Mouse (Mus musculus) urinary bladder, postnatal 14 days (tissue): ENCODE results near the gene Ssbp2.

Experiments used
- DNase-seq: peaks from one replicate; pipeline ENCODE4 v3.0.0; 2021; ENCODE audit warnings: low spot score

Gene Ssbp2

GRCm38 (mm10) chr13:91461711-91462351 lies 1.7 kb downstream of the Ssbp2 start:
- DNase-seq, result peak; percentile 33

GRCm38 (mm10) chr13:91462395-91462794 lies 2.3 kb downstream of the Ssbp2 start:
- no peak for DNase-seq

GRCm38 (mm10) chr13:91462893-91463481 lies 2.9 kb downstream of the Ssbp2 start:
- no peak for DNase-seq

DNA sequence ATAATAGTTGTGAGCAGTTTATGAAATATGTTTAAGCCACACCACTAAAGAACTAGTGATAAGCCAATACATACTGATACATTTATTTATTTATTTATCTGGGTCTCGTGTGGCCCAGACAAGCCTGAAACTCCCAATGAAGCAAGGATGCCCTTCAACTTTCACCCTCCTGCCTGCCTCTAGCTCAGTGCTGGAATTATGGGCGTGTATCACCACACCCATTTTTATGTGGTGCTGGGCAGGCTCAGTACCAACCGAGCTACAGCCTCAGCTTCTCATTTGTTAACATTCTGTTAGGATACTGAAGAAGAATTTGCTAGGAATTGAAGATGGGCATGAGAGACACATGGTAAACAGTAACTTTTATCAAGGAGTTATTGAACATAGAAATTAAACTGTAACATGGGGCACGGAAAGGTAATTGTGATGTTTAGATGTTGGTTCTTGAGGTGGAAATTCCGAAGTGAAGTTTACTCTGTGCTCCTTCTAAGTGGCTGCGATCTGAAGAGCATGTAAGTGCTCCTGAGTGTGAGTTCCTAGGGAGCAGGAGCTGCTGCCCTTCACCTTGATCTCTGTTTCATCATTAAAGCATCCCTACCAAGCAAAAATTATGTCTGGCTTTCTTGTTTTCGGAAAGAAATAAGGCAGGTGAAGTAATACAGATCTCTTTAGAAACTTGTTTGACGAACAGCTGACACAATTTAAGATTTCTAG lies 5.1 kb downstream of the Ssbp2 start:
- no peak for DNase-seq

DNA sequence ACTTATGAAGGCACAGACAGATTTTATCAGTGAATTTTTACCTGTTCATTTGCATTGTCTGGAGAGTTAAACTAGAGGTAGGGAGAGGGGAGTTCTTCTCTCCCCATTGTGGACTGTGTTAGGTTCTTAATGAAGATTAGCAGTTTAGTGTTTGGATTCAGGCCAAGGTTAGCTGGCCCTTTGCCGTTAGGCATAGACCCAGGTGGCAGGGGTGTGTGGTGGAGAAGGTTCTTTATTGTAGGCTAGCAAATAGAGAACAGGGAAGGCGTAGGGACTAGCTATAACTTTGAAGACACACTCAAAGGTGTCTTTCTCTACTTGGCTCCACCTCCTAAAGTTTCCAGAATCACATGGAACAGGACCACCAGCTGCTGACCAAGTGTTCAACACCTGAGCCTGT lies 11.5 kb downstream of the Ssbp2 start:
- no peak for DNase-seq

DNA sequence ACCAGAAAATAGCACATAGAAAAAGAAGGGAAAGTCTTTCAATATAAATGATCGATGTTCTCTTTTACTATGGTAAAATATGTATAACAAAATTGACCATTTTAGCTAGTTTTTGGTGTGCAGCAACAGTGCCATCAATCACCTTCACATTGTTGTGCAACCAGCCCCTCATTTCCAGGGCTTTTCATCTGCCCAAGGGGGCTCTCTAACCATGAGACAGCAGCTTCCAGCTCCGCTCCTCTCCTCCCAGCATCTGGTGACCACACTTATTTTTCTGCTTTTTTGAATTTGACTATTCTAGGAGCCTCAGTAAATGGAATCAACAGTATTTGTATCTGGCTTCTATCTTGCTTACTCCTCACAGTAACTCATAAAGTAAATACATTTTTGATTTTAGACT lies 11.9 kb downstream of the Ssbp2 start:
- DNase-seq, result no peak

DNA sequence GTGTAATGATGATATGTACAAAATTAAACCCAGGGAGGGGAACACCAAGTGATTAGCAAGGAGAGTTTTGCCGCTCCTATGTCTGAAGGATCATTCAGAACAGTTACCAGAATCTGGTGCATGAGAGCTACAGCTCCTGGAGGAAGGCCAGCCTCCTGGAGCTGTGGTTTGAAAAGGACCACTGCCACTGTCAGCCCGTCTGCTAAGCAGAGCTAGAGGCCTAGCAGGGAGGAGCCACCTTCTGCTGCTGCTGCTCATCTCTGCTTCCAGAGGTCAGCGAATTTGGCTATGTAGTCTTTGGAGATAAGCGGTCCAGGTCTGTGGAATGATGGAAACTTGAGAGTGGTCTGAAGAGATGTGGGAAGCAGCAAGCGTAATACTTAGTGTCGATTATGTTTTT lies 13.4 kb downstream of the Ssbp2 start:
- DNase-seq, result no peak

DNA sequence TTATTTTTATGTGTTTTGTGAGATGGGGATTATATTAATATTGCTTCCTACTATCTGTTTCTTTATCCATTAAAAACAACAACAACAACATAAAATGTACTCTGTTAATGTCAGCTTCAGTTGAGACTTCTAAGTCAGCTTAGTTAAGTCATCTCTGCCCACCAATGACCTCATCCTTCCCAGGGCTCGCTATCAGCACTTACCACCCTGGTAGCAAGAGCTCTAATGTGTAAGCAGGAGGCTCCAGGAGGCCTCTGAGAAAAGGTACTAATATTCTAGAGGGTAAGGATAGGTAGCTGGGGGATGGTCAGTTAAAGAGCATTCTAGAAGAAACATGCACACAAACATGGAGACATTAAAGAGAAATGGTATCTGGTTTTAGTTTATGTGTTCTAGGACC lies 13.9 kb downstream of the Ssbp2 start:
- no peak for DNase-seq

DNA sequence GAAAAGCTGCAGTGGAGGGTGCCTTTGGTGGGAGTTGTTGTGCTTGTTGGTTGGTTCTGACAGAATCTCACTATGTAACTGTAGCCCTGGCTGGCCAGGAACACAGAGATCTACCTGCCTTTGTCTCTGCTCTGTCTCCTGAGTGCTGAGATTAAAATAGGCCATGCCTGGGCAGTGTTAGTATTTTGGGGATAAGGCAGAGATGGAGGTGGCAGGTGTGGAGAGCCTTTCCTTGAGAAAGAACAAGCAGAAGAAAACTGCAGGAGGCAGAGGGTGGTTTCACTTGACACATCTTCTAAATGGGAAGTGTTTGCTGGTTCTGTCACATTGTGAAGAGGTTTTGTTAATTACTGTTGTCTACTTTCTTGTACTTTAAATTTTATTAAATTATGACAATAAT lies 15.8 kb downstream of the Ssbp2 start:
- no peak for DNase-seq

DNA sequence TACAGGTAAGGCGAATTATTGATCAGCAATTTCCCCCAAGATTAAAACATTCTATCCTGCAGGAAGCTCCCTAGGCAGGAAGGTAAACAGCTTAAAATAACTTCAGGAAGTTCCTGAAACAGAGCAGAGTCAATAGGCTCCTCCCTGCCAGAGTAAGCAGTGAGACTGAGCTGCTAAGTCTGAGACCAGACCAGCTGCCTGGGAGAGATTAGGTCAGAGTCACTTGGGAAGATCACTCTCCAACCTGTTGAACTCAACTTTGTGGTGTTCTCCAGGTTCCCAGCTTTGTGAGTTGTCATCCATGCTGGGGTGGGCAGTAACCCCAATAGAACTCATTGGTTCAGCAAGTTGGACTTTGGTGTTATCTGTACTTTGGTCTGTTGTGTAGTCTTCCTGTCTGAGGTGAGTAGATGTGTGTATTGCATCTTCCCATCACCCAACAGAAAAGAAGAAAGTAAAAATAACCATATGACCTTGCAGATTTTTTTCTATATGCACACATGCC lies 16.6 kb downstream of the Ssbp2 start:
- no peak for DNase-seq

GRCm38 (mm10) chr13:91478011-91478410 lies 17.9 kb downstream of the Ssbp2 start:
- peak; percentile 65 for DNase-seq

DNA sequence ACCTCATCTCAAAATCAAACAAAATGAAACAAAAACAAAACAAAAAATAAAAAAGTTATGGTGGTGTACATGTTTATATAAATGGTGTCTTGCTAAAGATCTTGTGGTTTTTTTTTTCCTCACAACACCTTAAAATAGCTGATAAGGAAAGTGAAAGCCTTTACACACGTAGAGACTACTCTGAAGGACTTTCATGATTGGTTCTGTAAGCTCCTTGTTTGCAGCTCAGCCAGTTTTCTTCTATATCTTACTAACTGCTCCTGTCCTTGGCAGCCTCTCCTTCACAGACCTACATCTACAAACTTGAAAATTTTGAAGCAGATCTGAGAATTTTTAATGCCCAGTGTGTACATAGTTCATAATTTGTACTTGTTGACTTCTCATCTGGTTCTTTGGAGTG lies 24.2 kb downstream of the Ssbp2 start:
- DNase-seq, result no peak

GRCm38 (mm10) chr13:91492133-91492532 lies 32.0 kb downstream of the Ssbp2 start:
- DNase-seq, result no peak

DNA sequence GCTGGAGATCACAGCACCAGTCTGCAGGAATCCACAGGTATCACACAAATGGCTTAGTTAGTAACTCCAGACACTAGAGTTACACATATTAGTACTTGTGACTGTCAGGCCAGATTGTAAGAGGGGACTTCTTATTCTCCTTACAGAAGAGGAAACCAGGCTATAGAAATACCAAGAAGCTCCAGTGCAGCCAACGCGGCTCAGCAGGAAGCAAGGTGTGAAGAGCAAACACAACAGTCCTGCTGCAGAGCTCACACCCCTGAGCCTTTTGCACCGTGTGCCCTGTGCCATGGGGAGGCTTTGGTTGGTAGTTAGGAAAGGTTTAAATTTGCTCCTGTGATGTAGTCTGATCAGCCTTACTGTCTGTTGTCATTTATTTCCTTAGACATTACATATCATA lies 37.0 kb downstream of the Ssbp2 start:
- DNase-seq, result no peak

- DNase-seq, result no peak
Observed at GRCm38 (mm10) chr13:91501735-91502134, 41.7 kb downstream of the Ssbp2 start.

DNA sequence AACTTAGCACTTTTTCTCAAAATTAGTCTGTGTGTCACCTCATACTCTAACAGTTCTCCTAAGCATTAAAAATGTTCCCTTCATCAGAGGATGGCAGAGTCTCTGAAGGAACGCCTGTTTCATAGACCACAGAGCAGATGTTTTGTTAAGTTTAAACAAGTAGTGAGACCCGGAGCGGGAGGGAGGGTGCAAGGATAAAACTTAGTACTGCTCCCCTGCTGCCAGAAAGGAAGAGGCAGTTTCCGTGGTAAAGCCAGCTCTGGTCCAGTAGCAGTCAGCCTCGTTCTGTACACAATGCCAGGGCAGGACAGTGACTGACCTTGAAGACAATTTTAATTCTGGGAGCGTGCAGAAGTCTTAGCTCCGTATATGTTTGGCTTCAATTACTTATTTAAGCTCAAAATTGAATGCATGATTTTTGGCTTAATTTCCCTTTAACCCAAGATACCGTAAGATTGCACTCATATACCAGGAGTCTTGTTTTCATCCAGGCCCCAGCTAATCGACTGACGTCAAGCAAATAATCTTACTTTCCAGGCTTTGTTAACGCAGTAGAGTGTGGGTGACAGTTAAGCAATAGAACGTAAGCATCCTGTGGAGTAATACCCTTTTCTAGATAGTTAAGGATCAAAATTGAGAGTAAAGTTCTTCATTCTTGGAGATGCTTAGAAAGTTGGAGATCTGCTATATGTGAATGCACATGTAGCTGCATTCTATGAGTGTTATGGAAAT lies 42.7 kb downstream of the Ssbp2 start:
- DNase-seq, result no peak

DNA sequence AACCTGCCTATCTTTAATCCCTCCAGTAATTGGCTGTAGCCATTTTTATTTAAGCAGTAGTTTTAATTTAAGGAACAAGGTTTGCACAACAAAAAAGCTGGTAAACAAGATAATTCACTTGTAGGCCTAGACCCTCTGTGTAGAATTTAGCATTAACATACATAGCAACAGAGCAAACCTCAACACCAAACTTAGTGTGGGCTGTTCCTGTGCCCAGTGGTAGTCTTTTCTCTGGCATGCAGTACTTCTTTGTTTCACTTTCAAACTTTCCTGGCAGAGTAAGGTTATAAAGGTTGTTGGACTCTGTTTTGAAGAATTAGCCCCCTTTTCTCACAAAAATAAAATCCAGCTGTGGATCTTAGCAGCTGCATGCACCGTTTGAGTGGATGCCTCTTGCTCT lies 48.9 kb downstream of the Ssbp2 start:
- no peak for DNase-seq

GRCm38 (mm10) chr13:91509467-91509866 lies 49.4 kb downstream of the Ssbp2 start:
- DNase-seq, result no peak

- no peak for DNase-seq
Observed at GRCm38 (mm10) chr13:91514979-91515378, 54.9 kb downstream of the Ssbp2 start.

- DNase-seq, result no peak
Observed at GRCm38 (mm10) chr13:91520073-91520750, 60.1 kb downstream of the Ssbp2 start.

- no peak for DNase-seq
Observed at GRCm38 (mm10) chr13:91520968-91521367, 60.9 kb downstream of the Ssbp2 start.

GRCm38 (mm10) chr13:91526058-91526457 lies 66.0 kb downstream of the Ssbp2 start:
- no peak for DNase-seq
